Mouse (Mus musculus): ENCODE data around the gene Nrg3. TPM values are rescaled to one million over a fixed set of nuclear protein-coding genes. Genes with fewer than 3 reads are reported as not detected.
"Not testable (repeated sequence)": the region's sequence is repeated elsewhere in the genome, so short reads cannot be mapped to it uniquely, and the experiment has no call there.

Gene Nrg3
- polyA plus RNA-seq, 1 experiment from 2014 or later: 0.90 TPM

- H3K9ac ChIP-seq: no peak overlapping the region
- H3K9me3 ChIP-seq: no peaks in the 10 kb centered on the region
- H3K4me2 ChIP-seq: no peak overlapping the region
- 41% methylated on average over 2 of the region's 2 CpGs for WGBS
- H3K36me3 ChIP-seq: no peaks in the 10 kb centered on the region
- no peaks in the 10 kb centered on the region for H3K27me3 ChIP-seq (replicated peaks)
- no peak for ATAC-seq (ENCODE audit: insufficient read depth, low FRiP score, low read depth)
- no peaks in the 10 kb centered on the region for H3K4me1 ChIP-seq
- no peak overlapping the region for H3K4me3 ChIP-seq (replicated peaks)
- H3K27ac ChIP-seq: no peak overlapping the region
Measured at GRCm38 (mm10) chr14:39173709-39174108, 299.2 kb downstream of the Nrg3 start.

GRCm38 (mm10) chr14:39160140-39160539 lies 312.7 kb downstream of the Nrg3 start:
- no peaks in the 10 kb centered on the region for H3K27me3 ChIP-seq (replicated peaks)
- no peaks in the 10 kb centered on the region for H3K9me3 ChIP-seq
- H3K4me1 ChIP-seq: no peaks in the 10 kb centered on the region
- no peak overlapping the region for H3K27ac ChIP-seq
- H3K9ac ChIP-seq: no peak overlapping the region
- ATAC-seq (ENCODE audit: insufficient read depth, low FRiP score, low read depth): no peak
- no peak overlapping the region for H3K4me3 ChIP-seq (replicated peaks)
- H3K36me3 ChIP-seq: no peaks in the 10 kb centered on the region
- 59% methylated on average over 3 of the region's 3 CpGs for WGBS
- no peak overlapping the region for H3K4me2 ChIP-seq

- H3K9ac ChIP-seq: no peak overlapping the region
- no peaks in the 10 kb centered on the region for H3K4me1 ChIP-seq
- 34% methylated on average over 1 of the region's 1 CpGs for WGBS
- no peak overlapping the region for H3K4me2 ChIP-seq
- no peak overlapping the region for H3K4me3 ChIP-seq (replicated peaks)
- no peak for ATAC-seq (ENCODE audit: insufficient read depth, low FRiP score, low read depth)
- H3K9me3 ChIP-seq: no peaks in the 10 kb centered on the region
- H3K27me3 ChIP-seq (replicated peaks): no peaks in the 10 kb centered on the region
- H3K36me3 ChIP-seq: no peaks in the 10 kb centered on the region
- no peak overlapping the region for H3K27ac ChIP-seq
Measured at GRCm38 (mm10) chr14:39155462-39155861, 317.4 kb downstream of the Nrg3 start.

- Histone ChIP-seq H3K4me2 (no peak overlapping the region), H3K36me3 (no peaks in the 10 kb centered on the region), H3K27me3 (replicated peaks) (no peaks in the 10 kb centered on the region), H3K9ac (no peak overlapping the region), H3K4me3 (replicated peaks) (no peak overlapping the region), H3K27ac (no peak overlapping the region), H3K4me1 (no peaks in the 10 kb centered on the region), H3K9me3 (no peaks in the 10 kb centered on the region)
- no peak for ATAC-seq (ENCODE audit: insufficient read depth, low FRiP score, low read depth)
- whole genome bisulfite sequencing: 76% methylated on average over 2 of the region's 2 CpGs
Measured at GRCm38 (mm10) chr14:39129766-39130165, 343.1 kb downstream of the Nrg3 start.

GRCm38 (mm10) chr14:39117977-39118376 lies 354.9 kb downstream of the Nrg3 start:
- Histone ChIP-seq H3K36me3 (no peaks in the 10 kb centered on the region), H3K4me1 (no peaks in the 10 kb centered on the region), H3K9me3 (no peaks in the 10 kb centered on the region), H3K9ac (no peak overlapping the region), H3K4me2 (no peak overlapping the region), H3K27ac (no peak overlapping the region), H3K27me3 (replicated peaks) (no peaks in the 10 kb centered on the region), H3K4me3 (replicated peaks) (no peak overlapping the region)
- no peak for ATAC-seq (ENCODE audit: insufficient read depth, low FRiP score, low read depth)
- 55% methylated on average over 3 of the region's 3 CpGs for WGBS

GRCm38 (mm10) chr14:39116522-39117231 lies 356.2 kb downstream of the Nrg3 start:
- not testable (repeated sequence) for H3K4me3 ChIP-seq (replicated peaks); H3K4me2 ChIP-seq; H3K36me3 ChIP-seq; H3K9me3 ChIP-seq; H3K27ac ChIP-seq; H3K27me3 ChIP-seq (replicated peaks); H3K4me1 ChIP-seq; ATAC-seq (ENCODE audit: insufficient read depth, low FRiP score, low read depth); H3K9ac ChIP-seq
- 63% methylated on average over 3 of the region's 3 CpGs for WGBS

GRCm38 (mm10) chr14:39109566-39109965 lies 363.3 kb downstream of the Nrg3 start:
- WGBS: 73% methylated on average over 3 of the region's 3 CpGs
- H3K9me3 ChIP-seq: no peaks in the 10 kb centered on the region
- no peaks in the 10 kb centered on the region for H3K36me3 ChIP-seq
- ATAC-seq (ENCODE audit: insufficient read depth, low FRiP score, low read depth): no peak
- H3K9ac ChIP-seq: no peak overlapping the region
- H3K4me1 ChIP-seq: no peaks in the 10 kb centered on the region
- H3K4me2 ChIP-seq: no peak overlapping the region
- H3K4me3 ChIP-seq (replicated peaks): no peak overlapping the region
- H3K27ac ChIP-seq: no peak overlapping the region
- H3K27me3 ChIP-seq (replicated peaks): no peaks in the 10 kb centered on the region

GRCm38 (mm10) chr14:39106776-39107175 lies 366.1 kb downstream of the Nrg3 start:
- ATAC-seq (ENCODE audit: insufficient read depth, low FRiP score, low read depth): no peak
- H3K9me3 ChIP-seq: no peaks in the 10 kb centered on the region
- no peak overlapping the region for H3K4me2 ChIP-seq
- no peak overlapping the region for H3K27ac ChIP-seq
- H3K4me1 ChIP-seq: no peaks in the 10 kb centered on the region
- no peak overlapping the region for H3K4me3 ChIP-seq (replicated peaks)
- no peaks in the 10 kb centered on the region for H3K36me3 ChIP-seq
- 84% methylated on average over 3 of the region's 3 CpGs for WGBS
- H3K9ac ChIP-seq: no peak overlapping the region
- no peaks in the 10 kb centered on the region for H3K27me3 ChIP-seq (replicated peaks)

- no peaks in the 10 kb centered on the region for H3K27me3 ChIP-seq (replicated peaks)
- no peak for ATAC-seq (ENCODE audit: insufficient read depth, low FRiP score, low read depth)
- no peak overlapping the region for H3K4me2 ChIP-seq
- no peaks in the 10 kb centered on the region for H3K36me3 ChIP-seq
- H3K4me3 ChIP-seq (replicated peaks): no peak overlapping the region
- no peaks in the 10 kb centered on the region for H3K4me1 ChIP-seq
- no peak overlapping the region for H3K9ac ChIP-seq
- no peaks in the 10 kb centered on the region for H3K9me3 ChIP-seq
- H3K27ac ChIP-seq: no peak overlapping the region
- 61% methylated on average over 1 of the region's 1 CpGs for WGBS
Measured at GRCm38 (mm10) chr14:39095219-39095618, 377.7 kb downstream of the Nrg3 start.

GRCm38 (mm10) chr14:39079461-39079860 lies 393.4 kb downstream of the Nrg3 start:
- 74% methylated on average over 1 of the region's 1 CpGs for WGBS
- no peaks in the 10 kb centered on the region for H3K9me3 ChIP-seq

GRCm38 (mm10) chr14:39051542-39051941 lies 421.3 kb downstream of the Nrg3 start:
- H3K9ac ChIP-seq: no peak overlapping the region
- no peaks in the 10 kb centered on the region for H3K9me3 ChIP-seq
- no peaks in the 10 kb centered on the region for H3K36me3 ChIP-seq
- H3K4me3 ChIP-seq (replicated peaks): no peak overlapping the region
- no peak overlapping the region for H3K4me2 ChIP-seq
- H3K27ac ChIP-seq: no peak overlapping the region
- WGBS: 81% methylated on average over 2 of the region's 2 CpGs
- H3K27me3 ChIP-seq (replicated peaks): no peaks in the 10 kb centered on the region
- no peak for ATAC-seq (ENCODE audit: insufficient read depth, low FRiP score, low read depth)
- H3K4me1 ChIP-seq: no peaks in the 10 kb centered on the region

More at GRCm38 (mm10) chr14:39079461-39079860, 393.4 kb downstream of the Nrg3 start:
- Histone ChIP-seq H3K36me3 (no peaks in the 10 kb centered on the region), H3K4me1 (no peaks in the 10 kb centered on the region), H3K4me3 (replicated peaks) (no peak overlapping the region), H3K27ac (no peak overlapping the region), H3K27me3 (replicated peaks) (no peaks in the 10 kb centered on the region), H3K4me2 (no peak overlapping the region), H3K9ac (no peak overlapping the region)
- no peak for ATAC-seq (ENCODE audit: insufficient read depth, low FRiP score, low read depth)

GRCm38 (mm10) chr14:39049021-39049420 lies 423.9 kb downstream of the Nrg3 start:
- H3K27me3 ChIP-seq (replicated peaks): no peaks in the 10 kb centered on the region
- H3K9me3 ChIP-seq: no peaks in the 10 kb centered on the region
- H3K27ac ChIP-seq: no peak overlapping the region
- H3K36me3 ChIP-seq: no peaks in the 10 kb centered on the region
- H3K9ac ChIP-seq: no peak overlapping the region
- WGBS: 60% methylated on average over 2 of the region's 2 CpGs
- H3K4me2 ChIP-seq: no peak overlapping the region
- ATAC-seq (ENCODE audit: insufficient read depth, low FRiP score, low read depth): no peak
- H3K4me3 ChIP-seq (replicated peaks): no peak overlapping the region
- H3K4me1 ChIP-seq: no peaks in the 10 kb centered on the region

- no peak overlapping the region for H3K27ac ChIP-seq
- H3K27me3 ChIP-seq (replicated peaks): no peaks in the 10 kb centered on the region
- H3K9ac ChIP-seq: no peak overlapping the region
- no peaks in the 10 kb centered on the region for H3K4me1 ChIP-seq
- H3K4me2 ChIP-seq: no peak overlapping the region
- WGBS: 80% methylated on average over 1 of the region's 1 CpGs
- H3K4me3 ChIP-seq (replicated peaks): no peak overlapping the region
- no peaks in the 10 kb centered on the region for H3K9me3 ChIP-seq
- H3K36me3 ChIP-seq: no peaks in the 10 kb centered on the region
- ATAC-seq (ENCODE audit: insufficient read depth, low FRiP score, low read depth): no peak
Measured at GRCm38 (mm10) chr14:39044290-39044689, 428.6 kb downstream of the Nrg3 start.

Data from stomach, embryonic 15.5 days (tissue).